Mouse (Mus musculus) MEL (cell line): ENCODE results near the gene Mier2.

Source experiments
- BHLHE40 ChIP-seq: IDR thresholded peaks from 2 replicates; pipeline ENCODE4 v1.6.1; 2012; ENCODE audit warnings: low read depth, mild to moderate bottlenecking, inconsistent platforms, low read length, improper control_type of control experiment, borderline replicate concordance
- CTCF ChIP-seq, 3 experiments: IDR thresholded peaks in 2 of 3; conservative IDR thresholded peaks in 1 of 3; 2 replicates each; pipeline ENCODE4 v1.5.1; 2011 to 2012; ENCODE audit warnings: low read length in 3 of 3, low read depth in 2 of 3, mild to moderate bottlenecking in 2 of 3, improper control_type of control experiment in 1 of 3, inconsistent platforms in 1 of 3, mixed read lengths in 1 of 3, moderate library complexity in 1 of 3; ENCODE audit not compliant: control insufficient read depth in 1 of 3, insufficient read depth in 1 of 3, poor library complexity in 1 of 3, severe bottlenecking in 1 of 3
- ELF1 ChIP-seq: IDR thresholded peaks from 2 replicates; pipeline ENCODE4 v1.6.1; 2014; ENCODE audit warnings: low read depth, mild to moderate bottlenecking, inconsistent platforms, low read length, improper control_type of control experiment, moderate library complexity
- ETS1 ChIP-seq: IDR thresholded peaks from 2 replicates; pipeline ENCODE4 v1.6.1; 2012; ENCODE audit warnings: low read depth, mild to moderate bottlenecking, inconsistent platforms, low read length, improper control_type of control experiment, moderate library complexity
- GATA1 ChIP-seq: IDR thresholded peaks from 2 replicates; pipeline ENCODE4 v1.6.1; 2011; ENCODE audit warnings: low read depth, low read length, improper control_type of control experiment
- POLR2A ChIP-seq, 2 experiments: IDR thresholded peaks; 2 replicates each; pipeline ENCODE4 v1.6.1; 2011 to 2012; ENCODE audit warnings: low read length in 2 of 2, mild to moderate bottlenecking in 2 of 2, control low read depth in 1 of 2, improper control_type of control experiment in 1 of 2, low read depth in 1 of 2, moderate library complexity in 1 of 2; ENCODE audit not compliant: control insufficient read depth in 1 of 2, insufficient read depth in 1 of 2, poor library complexity in 1 of 2
- POLR2AphosphoS2 ChIP-seq: IDR thresholded peaks from 2 replicates; pipeline ENCODE4 v1.6.1; 2011; ENCODE audit warnings: low read length, improper control_type of control experiment
- USF2 ChIP-seq, 2 experiments: IDR thresholded peaks; 2 replicates each; pipeline ENCODE4 v1.6.1; 2011 to 2012; ENCODE audit warnings: improper control_type of control experiment in 2 of 2, low read length in 2 of 2, borderline replicate concordance in 1 of 2, inconsistent platforms in 1 of 2, low read depth in 1 of 2, mild to moderate bottlenecking in 1 of 2; ENCODE audit not compliant: insufficient read depth in 1 of 2

DNA sequence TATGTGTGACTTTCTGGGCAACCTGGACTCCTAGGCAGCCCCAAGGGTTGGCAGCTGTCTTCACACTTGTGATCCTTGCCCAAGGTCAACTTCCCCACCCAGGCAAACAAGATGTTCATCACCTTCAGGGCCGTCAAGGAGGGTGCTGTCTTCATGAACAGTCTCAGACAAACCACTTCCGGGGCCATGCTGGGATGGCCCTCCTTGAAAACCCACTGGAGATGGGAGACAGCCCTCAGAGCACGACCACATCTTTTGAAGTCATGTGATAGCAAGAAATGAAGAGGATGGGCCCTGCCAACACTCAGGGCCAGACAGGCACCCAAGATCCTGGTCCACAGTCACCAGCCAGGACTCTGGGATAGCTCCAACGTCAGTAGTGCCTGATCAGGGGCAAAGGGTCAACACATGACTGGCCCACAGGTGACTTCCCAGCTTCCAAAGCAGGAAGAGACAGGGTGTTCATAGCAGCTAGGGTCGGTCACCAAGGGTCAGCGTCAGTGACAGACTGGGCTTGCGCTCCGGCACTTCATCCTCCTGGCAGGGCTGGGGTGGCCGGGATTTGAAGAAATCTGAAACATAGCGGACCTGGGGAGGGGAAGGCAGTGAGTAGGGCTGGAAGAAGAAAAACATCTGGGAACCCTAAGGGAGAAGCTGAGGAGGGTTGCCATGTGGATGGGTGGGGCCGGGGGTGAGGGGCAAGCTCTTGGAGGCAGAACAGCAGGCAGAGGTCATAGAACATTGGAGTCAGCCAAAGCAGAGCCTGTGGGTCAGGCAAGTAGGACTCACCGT lies 28.1 kb downstream of the Mier2 start:
- TF ChIP-seq USF2 (IDR thresholded peaks at IDR 0.05; ENCODE audit: borderline replicate concordance in 1 of 2, insufficient read depth in 1 of 2, low read depth in 1 of 2, low read length in 2 of 2) (no peak), POLR2A (IDR thresholded peaks at IDR 0.05; ENCODE audit: control insufficient read depth in 1 of 2, insufficient read depth in 1 of 2, low read depth in 1 of 2, low read length in 2 of 2, poor library complexity in 1 of 2) (no peak), ELF1 (no peak), POLR2AphosphoS2 (no peak), ETS1 (no peak), CTCF (IDR thresholded peaks at IDR 0.05 in 2 of 3, conservative IDR thresholded peaks at IDR 0.05 in 1 of 3; ENCODE audit: control insufficient read depth in 1 of 3, insufficient read depth in 1 of 3, low read depth in 2 of 3, low read length in 3 of 3, poor library complexity in 1 of 3, severe bottlenecking in 1 of 3) (no peak), BHLHE40 (no peak), GATA1 (no peak)
